Mouse (Mus musculus): ENCODE measurements around the gene Rab1b. TPM values are rescaled to one million over a fixed set of nuclear protein-coding genes. Genes with fewer than 3 reads are reported as not detected.
"Not testable (repeated sequence)": the region's sequence is repeated elsewhere in the genome, so short reads cannot be mapped to it uniquely, and the experiment has no call there.

Rab1b gene
- polyA plus RNA-seq, 1 experiment from 2014 or later = 294 TPM

DNA sequence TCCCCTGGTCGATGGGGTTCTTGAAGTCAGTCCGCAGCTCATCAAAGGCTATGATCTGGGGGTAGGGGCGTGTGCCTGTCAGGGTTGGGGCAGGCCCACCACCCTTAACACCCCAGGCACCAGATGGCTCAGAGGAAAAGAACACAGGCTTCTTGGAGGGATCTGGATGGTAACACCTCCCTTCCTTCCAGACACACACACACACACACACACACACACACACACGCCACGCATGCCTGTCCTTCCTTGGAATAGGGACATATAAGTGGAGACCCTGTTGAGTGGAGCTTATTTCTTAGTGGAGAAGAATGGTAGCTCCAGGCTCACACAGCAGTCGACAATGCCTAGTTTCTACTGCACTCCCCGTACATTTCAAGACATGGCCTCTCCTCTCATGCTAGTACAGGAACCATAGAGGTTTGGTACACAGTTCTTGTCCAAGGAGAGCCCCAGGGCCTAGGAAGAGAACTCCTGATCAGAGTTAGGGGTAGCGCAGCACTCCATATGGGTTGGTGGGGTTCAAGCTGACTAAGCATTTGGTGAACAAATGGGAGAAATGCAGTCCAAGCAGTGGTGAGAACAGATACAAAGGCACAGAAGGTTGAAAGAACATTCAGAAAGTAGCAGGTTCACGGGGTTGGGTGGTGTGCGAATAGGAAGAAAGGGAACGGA, 12.0 kb downstream of the Rab1b start:
- no peaks in the 10 kb centered on the region for H3K9me3 ChIP-seq
- H3K27me3 ChIP-seq = peaks cover 16% of the 10 kb centered on the region
- H3K36me3 ChIP-seq = peaks cover 28% of the 10 kb centered on the region
- ATAC-seq (ENCODE audit: borderline replicate concordance, extremely low read depth, low FRiP score, low TSS enrichment) = no peak
- H3K4me3 ChIP-seq = no peak overlapping the region
- WGBS = 44% methylated on average over 11 of the region's 11 CpGs
- no peak overlapping the region for H3K4me2 ChIP-seq
- no peak overlapping the region for H3K9ac ChIP-seq
- no peak overlapping the region for H3K27ac ChIP-seq
- peaks cover 34% of the 10 kb centered on the region for H3K4me1 ChIP-seq

GRCm38 (mm10) chr19:5094243-5094632, 12.6 kb downstream of the Rab1b start:
- Histone ChIP-seq H3K9me3 (no peaks in the 10 kb centered on the region), H3K27me3 (peaks cover 16% of the 10 kb centered on the region), H3K4me1 (peaks cover 37% of the 10 kb centered on the region), H3K9ac (no peak overlapping the region), H3K4me2 (no peak overlapping the region), H3K36me3 (peaks cover 24% of the 10 kb centered on the region), H3K27ac (no peak overlapping the region), H3K4me3 (no peak overlapping the region)
- WGBS = under 1% methylated on average over 21 of the region's 21 CpGs
- peak; percentile 35 for ATAC-seq (ENCODE audit: borderline replicate concordance, extremely low read depth, low FRiP score, low TSS enrichment)

- H3K4me1 ChIP-seq = peaks cover 36% of the 10 kb centered on the region
- H3K4me2 ChIP-seq = no peak overlapping the region
- no peak for ATAC-seq (ENCODE audit: borderline replicate concordance, extremely low read depth, low FRiP score, low TSS enrichment)
- peaks cover 16% of the 10 kb centered on the region for H3K27me3 ChIP-seq
- H3K27ac ChIP-seq = no peak overlapping the region
- WGBS = 64% methylated on average over 12 of the region's 12 CpGs
- H3K9ac ChIP-seq = no peak overlapping the region
- H3K4me3 ChIP-seq = no peak overlapping the region
- H3K9me3 ChIP-seq = no peaks in the 10 kb centered on the region
- H3K36me3 ChIP-seq = peaks cover 24% of the 10 kb centered on the region
Observed at GRCm38 (mm10) chr19:5093481-5094242, 13.2 kb downstream of the Rab1b start.

DNA sequence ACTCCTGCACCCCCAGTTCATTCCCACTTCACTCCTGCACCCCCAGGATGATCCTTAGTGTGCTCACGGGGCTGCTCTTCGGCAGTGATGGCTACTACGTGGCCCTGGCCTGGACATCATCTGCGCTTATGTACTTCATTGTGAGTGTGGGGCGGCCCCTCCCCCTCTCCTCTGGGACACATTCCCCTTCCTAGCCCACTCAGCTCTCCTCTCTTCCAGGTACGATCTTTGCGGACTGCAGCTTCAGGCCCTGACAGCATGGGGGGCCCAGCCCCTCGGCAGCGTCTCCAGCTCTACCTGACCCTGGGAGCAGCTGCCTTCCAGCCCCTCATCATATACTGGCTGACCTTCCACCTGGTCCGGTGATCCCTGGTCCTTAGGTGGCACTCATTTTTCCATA, 14.8 kb downstream of the Rab1b start:
- Histone ChIP-seq H3K9ac (no peak overlapping the region), H3K27ac (no peak overlapping the region), H3K4me2 (no peak overlapping the region), H3K36me3 (peaks cover 24% of the 10 kb centered on the region), H3K4me3 (no peak overlapping the region), H3K27me3 (peaks cover 11% of the 10 kb centered on the region), H3K4me1 (peaks cover 33% of the 10 kb centered on the region), H3K9me3 (no peaks in the 10 kb centered on the region)
- 88% methylated on average over 10 of the region's 10 CpGs for WGBS
- no peak for ATAC-seq (ENCODE audit: borderline replicate concordance, extremely low read depth, low FRiP score, low TSS enrichment)

DNA sequence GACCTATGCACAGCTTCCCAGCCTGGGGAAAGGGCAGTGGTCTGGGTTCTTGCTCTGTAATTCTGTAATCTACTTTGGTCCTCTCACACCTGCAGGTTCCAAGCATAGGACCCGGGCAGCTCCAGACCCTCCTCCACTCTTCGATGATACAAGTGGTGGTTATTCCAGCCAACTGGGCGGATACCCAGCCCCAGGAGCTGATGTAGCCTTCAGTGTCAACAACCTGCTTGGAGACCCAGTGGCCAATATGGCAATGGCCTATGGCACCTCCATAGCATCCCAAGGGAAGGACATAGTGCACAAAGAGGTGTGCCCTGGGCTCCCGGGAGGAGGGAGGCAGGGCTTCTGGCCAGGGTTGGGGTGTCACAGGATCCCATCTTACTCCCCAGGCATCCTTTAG, 17.5 kb downstream of the Rab1b start:
- Histone ChIP-seq H3K4me1 (peaks cover 31% of the 10 kb centered on the region), H3K9ac (no peak overlapping the region; the same call in 1 of the 2 replicates), H3K27me3 (peaks cover 23% of the 10 kb centered on the region), H3K4me2 (peak overlapping the region; percentile 85), H3K27ac (no peak overlapping the region), H3K9me3 (no peaks in the 10 kb centered on the region), H3K4me3 (peak overlapping the region; percentile 81), H3K36me3 (peaks cover 24% of the 10 kb centered on the region)
- 83% methylated on average over 4 of the region's 4 CpGs for WGBS
- no peak for ATAC-seq (ENCODE audit: borderline replicate concordance, extremely low read depth, low FRiP score, low TSS enrichment)

DNA sequence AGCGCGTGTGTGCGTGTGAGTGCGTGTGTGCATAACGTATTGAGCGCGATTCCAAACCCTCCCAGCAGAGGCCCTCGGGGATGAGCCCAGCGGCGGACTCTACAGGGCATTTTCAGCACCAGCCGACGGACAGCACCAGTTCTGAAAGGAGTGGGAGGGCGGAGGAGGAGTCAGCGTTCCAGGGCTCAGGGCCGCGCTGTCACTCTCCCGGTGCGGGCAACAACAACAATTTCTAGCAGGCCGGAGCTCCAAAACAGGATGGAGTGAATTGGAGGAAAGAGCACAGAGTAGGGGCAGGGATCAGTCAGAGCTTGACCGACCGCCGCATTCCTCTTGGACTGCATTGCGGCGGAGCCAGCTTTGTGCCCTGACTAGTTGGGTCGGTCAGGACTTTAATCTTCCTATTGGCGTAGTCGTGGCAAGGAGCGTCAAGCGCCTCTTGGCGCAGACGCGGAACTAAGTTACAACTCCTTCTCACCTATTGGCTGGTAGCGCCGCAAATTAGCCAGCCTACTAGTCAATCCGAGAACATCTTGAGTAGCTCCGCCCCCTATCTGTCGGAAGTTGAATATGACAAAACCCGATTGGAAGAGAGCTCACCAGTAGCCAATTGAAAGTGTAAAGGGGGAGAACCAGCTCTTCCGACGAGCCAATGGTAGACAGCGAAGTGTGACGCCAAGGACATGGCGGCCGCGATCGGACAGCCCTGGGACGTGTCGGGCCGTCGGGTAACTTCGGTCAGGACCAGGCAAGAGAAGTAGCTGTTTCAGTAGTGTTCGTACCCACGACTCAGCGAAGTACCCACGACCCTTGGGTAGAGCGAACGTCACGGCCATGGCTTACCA, 18.8 kb downstream of the Rab1b start, which contains the start of gene Yif1a:
Yif1a (plus strand) TSS at position 655 of the 845 bp plus-strand sequence.
- Histone ChIP-seq H3K4me2 (peak within 1 kb of the TSS; percentile 85), H3K36me3 (peaks cover 24% of the 10 kb centered on the region), H3K4me1 (peaks cover 25% of the 10 kb centered on the region), H3K9me3 (no peaks in the 10 kb centered on the region), H3K4me3 (peak within 1 kb of the TSS; percentile 81), H3K9ac (peak within 1 kb of the TSS; percentile 68), H3K27me3 (peaks cover 35% of the 10 kb centered on the region), H3K27ac (peak within 1 kb of the TSS; percentile 81)
- ATAC-seq (ENCODE audit: borderline replicate concordance, extremely low read depth, low FRiP score, low TSS enrichment) = peak; percentile 92
- WGBS = under 1% methylated on average over 58 of the region's 58 CpGs

DNA sequence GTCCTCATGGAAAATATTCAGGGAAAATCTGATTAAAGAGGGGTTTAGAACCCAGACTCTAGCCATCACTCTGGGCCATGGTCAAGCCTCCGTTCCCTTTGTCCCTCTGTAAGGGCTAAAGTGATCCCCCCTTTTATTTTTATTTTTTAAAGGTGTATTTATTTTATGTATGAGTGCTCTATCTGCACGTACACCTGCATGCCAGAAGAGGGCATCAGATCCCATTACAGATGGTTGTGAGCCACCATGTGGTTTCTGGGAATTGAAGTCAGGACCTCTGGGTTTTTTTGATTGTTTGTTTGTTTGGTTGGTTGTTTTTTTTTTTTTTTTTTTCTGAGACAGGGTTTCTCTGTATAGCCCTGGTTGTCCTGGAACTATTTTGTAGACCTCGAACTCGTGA, 20.3 kb downstream of the Rab1b start:
- Histone ChIP-seq H3K27me3 (peaks cover 51% of the 10 kb centered on the region), H3K4me1 (peaks cover 25% of the 10 kb centered on the region), H3K36me3 (peaks cover 11% of the 10 kb centered on the region; the same call in 1 of the 2 replicates)
- not testable (repeated sequence) for H3K27ac ChIP-seq; H3K9me3 ChIP-seq; H3K4me3 ChIP-seq; ATAC-seq (ENCODE audit: borderline replicate concordance, extremely low read depth, low FRiP score, low TSS enrichment); H3K9ac ChIP-seq; H3K4me2 ChIP-seq
- 50% methylated on average over 4 of the region's 4 CpGs for WGBS

DNA sequence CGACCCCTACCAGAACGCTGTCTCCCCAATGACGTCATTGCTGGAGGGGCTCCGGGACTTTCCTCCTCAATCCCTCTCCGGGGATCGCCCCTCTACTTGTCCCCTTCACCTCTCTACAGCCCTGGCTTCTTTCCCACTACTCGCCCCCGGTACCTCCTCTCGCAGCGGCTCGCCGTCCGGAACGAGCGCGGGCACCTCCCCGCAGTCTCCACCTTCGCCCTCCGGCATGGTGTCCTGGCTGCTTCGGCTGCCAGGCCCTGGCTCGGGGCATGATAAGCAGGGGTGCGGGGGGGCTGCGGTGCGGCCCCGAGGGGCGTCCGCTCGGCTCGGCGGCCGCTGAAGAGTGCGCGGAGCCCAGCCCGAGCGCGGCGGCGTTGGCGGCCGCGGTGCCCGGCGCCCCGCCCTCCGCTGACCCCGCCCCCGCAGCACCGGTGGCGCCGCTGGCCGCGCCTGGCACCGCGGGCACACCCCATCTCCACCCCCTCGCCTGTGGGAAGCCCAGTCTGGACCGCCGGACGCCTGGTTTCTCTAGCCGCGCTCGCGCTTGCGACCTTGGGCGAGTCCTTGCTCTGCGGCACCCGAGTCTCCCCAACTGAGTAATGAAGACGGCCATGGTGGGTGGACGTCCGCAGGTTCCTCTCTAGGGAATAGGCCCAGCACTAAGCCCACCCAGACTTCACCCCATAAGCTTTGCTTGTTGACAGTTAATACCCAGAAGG, 21.6 kb downstream of the Rab1b start, which contains the start of gene Tmem151a:
Tmem151a (minus strand) TSS at position 387 of the 719 bp plus-strand sequence.
- H3K9ac ChIP-seq = no peak within 1 kb of the TSS

GRCm38 (mm10) chr19:5084834-5085144, 22.1 kb downstream of the Rab1b start:
- Histone ChIP-seq H3K4me3 (peak overlapping the region; percentile 47), H3K27me3 (peaks cover 68% of the 10 kb centered on the region), H3K4me1 (peaks cover 25% of the 10 kb centered on the region), H3K9me3 (no peaks in the 10 kb centered on the region), H3K36me3 (no peaks in the 10 kb centered on the region), H3K9ac (no peak overlapping the region), H3K4me2 (peak overlapping the region; percentile 79), H3K27ac (no peak overlapping the region)
- 4% methylated on average over 15 of the region's 15 CpGs for WGBS
- ATAC-seq (ENCODE audit: borderline replicate concordance, extremely low read depth, low FRiP score, low TSS enrichment) = no peak

More for the DNA sequence above, 21.6 kb downstream of the Rab1b start, which contains the start of gene Tmem151a:
- Histone ChIP-seq H3K4me2 (peak within 1 kb of the TSS; percentile 79), H3K27ac (no peak within 1 kb of the TSS), H3K27me3 (peaks cover 63% of the 10 kb centered on the region), H3K9me3 (no peaks in the 10 kb centered on the region), H3K36me3 (0 out of 2 replicates have a peak, but pooled peaks cover under 1% of the 10 kb centered on the region), H3K4me3 (peak within 1 kb of the TSS; percentile 47), H3K4me1 (peaks cover 25% of the 10 kb centered on the region)
- WGBS = under 1% methylated on average over 59 of the region's 69 CpGs
- no peak for ATAC-seq (ENCODE audit: borderline replicate concordance, extremely low read depth, low FRiP score, low TSS enrichment)

GRCm38 (mm10) chr19:5083961-5084833, 22.7 kb downstream of the Rab1b start:
- peak overlapping the region; percentile 47; the same call in 1 of the 2 replicates for H3K4me3 ChIP-seq
- no peaks in the 10 kb centered on the region for H3K9me3 ChIP-seq
- H3K9ac ChIP-seq = no peak overlapping the region
- peaks cover 21% of the 10 kb centered on the region for H3K4me1 ChIP-seq
- peaks cover 70% of the 10 kb centered on the region for H3K27me3 ChIP-seq
- H3K27ac ChIP-seq = no peak overlapping the region
- H3K4me2 ChIP-seq = no peak overlapping the region
- no peaks in the 10 kb centered on the region for H3K36me3 ChIP-seq
- 57% methylated on average over 3 of the region's 3 CpGs for WGBS
- ATAC-seq (ENCODE audit: borderline replicate concordance, extremely low read depth, low FRiP score, low TSS enrichment) = no peak

Data from lung, embryonic 15.5 days (tissue).